In the genomic region with DNA sequence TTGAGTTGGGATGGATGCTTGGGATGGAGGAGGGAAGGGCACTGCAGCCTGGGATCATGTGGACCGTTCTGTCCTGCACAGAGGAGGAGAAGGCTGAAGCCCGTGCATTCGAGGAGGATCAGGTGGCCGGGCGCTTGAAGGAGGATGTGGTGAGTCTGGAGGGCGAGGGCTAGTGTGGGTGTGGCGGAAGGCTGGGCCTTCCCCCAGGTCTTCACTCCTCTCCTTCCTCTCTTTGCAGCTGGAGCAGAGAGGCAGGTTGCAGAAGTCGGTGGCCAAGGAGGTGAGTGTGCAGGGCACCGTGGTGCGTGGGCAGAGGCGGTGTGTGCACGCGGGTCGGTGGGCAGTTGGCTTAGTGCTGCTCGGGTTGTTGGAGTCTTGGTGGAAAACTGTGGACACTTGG, we compare ENCODE assay signal across 33 mouse cellular contexts. TPM values are rescaled to one million over a fixed set of nuclear protein-coding genes. Genes with fewer than 3 reads are reported as not detected.
DNase-seq lines count a peak whose midpoint lies in the region; ATAC-seq and TF ChIP-seq lines count a peak whose summit lies in the region.
"Had no signal": no experiment of that assay in that cellular context is flagged by ENCODE, and none has a peak within 500 bp of the region (broad histone marks: within the 10 kb centered on the region; RNA-seq: fewer than 3 reads in every experiment).

No protein-coding gene starts in this region.

- peak; percentile 16 for DNase-seq in gastrocnemius, adult 2 months
- no peak for DNase-seq in gastrocnemius, adult 18-20 months (ENCODE audit: low spot score)
- DNase-seq in testis, postnatal 10 days (ENCODE audit: low spot score) = peak; percentile 35
- DNase-seq in testis, postnatal 14 days (ENCODE audit: low spot score) = no peak
- DNase-seq in CH12.LX (ENCODE audit: extremely low read depth) = peak; percentile 30
- no peak for DNase-seq in kidney, postnatal 10 days
- no peak for DNase-seq in lung, postnatal 25 days (ENCODE audit: low spot score)
- DNase-seq: adrenal gland, adult 8-10 months; kidney, adult 11 months; liver; right cerebral cortex, postnatal 14 days had no signal

- no peaks in the 10 kb centered on the region for H3K27me3 ChIP-seq in CH12.LX (replicated peaks)
- H3K27me3 ChIP-seq: hindbrain, embryonic 12.5 days; liver, embryonic 15.5 days; lung, embryonic 15.5 days; neural tube, embryonic 15.5 days had no signal

- no peak for TF ChIP-seq POLR2A in CH12.LX (IDR thresholded peaks at IDR 0.05; ENCODE audit: low read depth, low read length)

- intact Hi-C loops in gastrocnemius, adult 2 months (cut with DNase I) = no loop called here

- no peak overlapping the region for H3K9ac ChIP-seq in CH12.LX (ENCODE audit: insufficient read depth, low read depth)
- H3K9ac ChIP-seq: hindbrain, embryonic 12.5 days; liver, embryonic 15.5 days; lung, embryonic 15.5 days; neural tube, embryonic 15.5 days had no signal

- peaks cover 6 to 38% of the 10 kb centered on the region in 2 experiments; a peak in 3 of 4 replicates for H3K4me1 ChIP-seq in CH12.LX (ENCODE audit: control insufficient read depth in 1 of 2, insufficient read depth in 2 of 2)

- H3K9me3 ChIP-seq in CH12.LX (replicated peaks; ENCODE audit: low read length) = no peaks in the 10 kb centered on the region
- H3K9me3 ChIP-seq: embryonic facial prominence, embryonic 10.5 days; heart, embryonic 10.5 days; hindbrain, embryonic 12.5 days; limb, embryonic 10.5 days; liver, embryonic 15.5 days; lung, embryonic 15.5 days; neural tube, embryonic 15.5 days had no signal

- TF ChIP-seq EP300 in CH12.LX (IDR thresholded peaks at IDR 0.05; ENCODE audit: low read length) = no peak

- TF ChIP-seq RAD21 in CH12.LX (IDR thresholded peaks at IDR 0.05; ENCODE audit: low read depth, low read length) = no peak

- H3K79me2 ChIP-seq in CH12.LX (replicated peaks; ENCODE audit: control insufficient read depth, extremely low read depth, insufficient read depth, poor library complexity, severe bottlenecking) = peaks cover 26% of the 10 kb centered on the region

- no peak for TF ChIP-seq CTCF in gastrocnemius, adult 2 months (IDR thresholded peaks at IDR 0.05)
- no peak for TF ChIP-seq CTCF in CH12.LX (conservative IDR thresholded peaks at IDR 0.05 in 1 of 2, IDR thresholded peaks at IDR 0.05 in 1 of 2; ENCODE audit: low read depth in 2 of 2, low read length in 2 of 2)

- no peak overlapping the region for H3K27ac ChIP-seq in gastrocnemius, adult 2 months
- H3K27ac ChIP-seq in CH12.LX (ENCODE audit: insufficient read depth, low read depth) = no peak overlapping the region
- H3K27ac ChIP-seq: embryonic facial prominence, embryonic 10.5 days; heart, embryonic 10.5 days; hindbrain, embryonic 12.5 days; limb, embryonic 10.5 days; liver, embryonic 15.5 days; lung, embryonic 15.5 days; macrophage; neural tube, embryonic 15.5 days had no signal

- no peak overlapping the region for H3K4me2 ChIP-seq in CH12.LX (ENCODE audit: insufficient read depth, low read depth, poor library complexity, severe bottlenecking)
- H3K4me2 ChIP-seq: hindbrain, embryonic 12.5 days; liver, embryonic 15.5 days; lung, embryonic 15.5 days; midbrain, embryonic 11.5 days; neural tube, embryonic 15.5 days had no signal

- dilution Hi-C loops in CH12.LX (cut with MboI; ENCODE audit: extremely low pct_ligation_motif_present, extremely low pct_unique_long_range_greater_than_20kb, low sequenced_read_pairs) = no loop called here

- in situ Hi-C loops in CH12.LX (cut with MboI; ENCODE audit: low pct_ligation_motif_present, low pct_unique_long_range_greater_than_20kb, low sequenced_read_pairs) = no loop called here

- H3K36me3 ChIP-seq in CH12.LX (replicated peaks in 1 of 2; ENCODE audit: control insufficient read depth in 1 of 2, insufficient read depth in 1 of 2, low read length in 1 of 2) = peaks cover 59 to 72% of the 10 kb centered on the region in 2 experiments

- H3K4me3 ChIP-seq in gastrocnemius, adult 2 months = no peak overlapping the region
- no peak overlapping the region for H3K4me3 ChIP-seq in CH12.LX (replicated peaks in 1 of 3; ENCODE audit: low read depth in 2 of 3, low read length in 2 of 3, poor library complexity in 1 of 3)
- H3K4me3 ChIP-seq: embryonic facial prominence, embryonic 10.5 days; heart, embryonic 10.5 days; hindbrain, embryonic 12.5 days; limb, embryonic 10.5 days; liver, embryonic 15.5 days; lung, embryonic 15.5 days; neural tube, embryonic 15.5 days had no signal

- peak; percentile 39 for ATAC-seq in megakaryocyte, adult 5-6 weeks (ENCODE audit: poor library complexity, severe bottlenecking)
- ATAC-seq: activated CD4-positive, CD25-positive, alpha-beta regulatory T cell, adult 4 months; forebrain, embryonic 16.5 days had no signal

TF ChIP-seq in CH12.LX, 34 proteins besides CTCF, POLR2A, EP300 and RAD21:
- no peak for TF ChIP-seq TBP (conservative IDR thresholded peaks at IDR 0.05; ENCODE audit: low read depth, low read length)
- no peak for TF ChIP-seq BHLHE40 (IDR thresholded peaks at IDR 0.05; ENCODE audit: low read depth, low read length)
- no peak for TF ChIP-seq CHD2 (IDR thresholded peaks at IDR 0.05; ENCODE audit: low read length)
- no peak for TF ChIP-seq SIN3A (IDR thresholded peaks at IDR 0.05; ENCODE audit: low read length)

RNA-seq across cellular contexts. Expression of a gene that starts 4.3 kb away (rescaled TPM):
- 10 to 100 TPM; 60.4 to 75.3 TPM for total RNA-seq in gastrocnemius, adult 2 months (2021)
- 10 to 100 TPM; 68.1 to 69.4 TPM for total RNA-seq in gastrocnemius, adult 18-20 months (2021)
- 12.3 and 12.9 TPM in 2 replicates for total RNA-seq in CH12.LX (2012; rRNA removed)
- total RNA-seq in CH12.LX (2014; rRNA removed) = 10.3 and 11.1 TPM in 2 replicates
- 24.6 and 36.6 TPM in 2 replicates for polyA plus RNA-seq in CH12.LX (2012; ENCODE audit: insufficient read length, low read depth)
- total RNA-seq in megakaryocyte, adult 5-6 weeks (2015) = 14.3 and 19.2 TPM in 2 replicates
- total RNA-seq in megakaryocyte, adult 5-6 weeks (2017) = 26.7 and 29.7 TPM in 2 replicates

RNA-seq across cellular contexts. Expression of a gene that starts 5.3 kb away (rescaled TPM):
- 10 to 100 TPM; 23.9 to 24.7 TPM for total RNA-seq in gastrocnemius, adult 2 months (2021)
- total RNA-seq in gastrocnemius, adult 18-20 months (2021) = 10 to 100 TPM; 19.8 to 21.7 TPM
- total RNA-seq in CH12.LX (2012; rRNA removed) (120 and 167 TPM in 2 replicates), CH12.LX (2014; rRNA removed) (130 and 137 TPM in 2 replicates)
- polyA plus RNA-seq in CH12.LX (2012; ENCODE audit: insufficient read length, low read depth) = 326 and 339 TPM in 2 replicates
- total RNA-seq in megakaryocyte, adult 5-6 weeks (2015) = 3.6 and 6.3 TPM in 2 replicates
- total RNA-seq in megakaryocyte, adult 5-6 weeks (2017) = 10.0 and 16.0 TPM in 2 replicates

RNA-seq across cellular contexts. Expression of a gene that starts 15.3 kb away (rescaled TPM):
- under 1 TPM in 1 of 2 experiments, not detected in 1; 0.15 TPM for total RNA-seq in gastrocnemius, adult 2 months (2021)
- total RNA-seq in gastrocnemius, adult 18-20 months (2021) = under 1 TPM; 0.14 to 0.21 TPM
- total RNA-seq in CH12.LX (2012; rRNA removed) = 0.04 TPM in 1 of 2 replicates, not detected in the other
- total RNA-seq in CH12.LX (2014; rRNA removed) = not detected in 2 replicates
- 0.11 and 0.20 TPM in 2 replicates for polyA plus RNA-seq in CH12.LX (2012; ENCODE audit: insufficient read length, low read depth)
- not detected in 2 replicates for total RNA-seq in megakaryocyte, adult 5-6 weeks (2015)
- total RNA-seq in megakaryocyte, adult 5-6 weeks (2017) = not detected in 2 replicates
- polyA plus RNA-seq: activated CD4-positive, CD25-positive, alpha-beta regulatory T cell, adult 4 months; liver, embryonic 15.5 days; macrophage had no signal

RNA-seq across cellular contexts. Expression of a gene that starts 18.7 kb away (rescaled TPM):
- total RNA-seq in gastrocnemius, adult 2 months (2021) = not detected
- not detected for total RNA-seq in gastrocnemius, adult 18-20 months (2021)
- not detected in 2 replicates for total RNA-seq in CH12.LX (2012; rRNA removed)
- total RNA-seq in CH12.LX (2014; rRNA removed) = not detected in 2 replicates
- polyA plus RNA-seq in CH12.LX (2012; ENCODE audit: insufficient read length, low read depth) = not detected in 2 replicates
- not detected in 2 replicates for total RNA-seq in megakaryocyte, adult 5-6 weeks (2015)
- total RNA-seq in megakaryocyte, adult 5-6 weeks (2017) = not detected in 2 replicates
- total RNA-seq: adrenal gland, adult 8-10 months; gastrocnemius, postnatal 4 days; layer of hippocampus, postnatal 14 days; midbrain, postnatal 0 days had no signal
- polyA plus RNA-seq: activated CD4-positive, CD25-positive, alpha-beta regulatory T cell, adult 4 months; cortical plate, adult 2 months; embryonic facial prominence, embryonic 10.5 days; forebrain, embryonic 16.5 days; heart, embryonic 10.5 days; heart, embryonic 16.5 days; hindbrain, embryonic 12.5 days; kidney, embryonic 16.5 days; large intestine, adult 2 months; limb, embryonic 10.5 days; liver, embryonic 15.5 days; lung, embryonic 15.5 days; macrophage; midbrain, embryonic 11.5 days; midbrain, postnatal 0 days; neural tube, embryonic 15.5 days; spleen, adult 2 months; stomach, embryonic 16.5 days; thymus, postnatal 0 days had no signal

RNA-seq across cellular contexts. Expression of a gene that starts 28.0 kb away (rescaled TPM):
- 10 to 100 TPM; 63.8 to 69.0 TPM for total RNA-seq in gastrocnemius, adult 2 months (2021)
- total RNA-seq in gastrocnemius, adult 18-20 months (2021) = 10 to 100 TPM; 54.7 to 69.6 TPM
- total RNA-seq in CH12.LX (2012; rRNA removed) = 41.3 and 44.1 TPM in 2 replicates
- 34.5 and 44.0 TPM in 2 replicates for total RNA-seq in CH12.LX (2014; rRNA removed)
- 51.9 and 54.2 TPM in 2 replicates for polyA plus RNA-seq in CH12.LX (2012; ENCODE audit: insufficient read length, low read depth)
- 1.5 and 2.9 TPM in 2 replicates for total RNA-seq in megakaryocyte, adult 5-6 weeks (2015)
- 2.4 and 4.0 TPM in 2 replicates for total RNA-seq in megakaryocyte, adult 5-6 weeks (2017)

Comparison
In these comparisons a context has a peak if more than half of its experiments do, and no peak if none do; other contexts are left out.
1. DNase-seq: peak in gastrocnemius, adult 2 months (single experiment), testis, postnatal 10 days (single experiment) and CH12.LX (single experiment); none in gastrocnemius, adult 18-20 months (single experiment), testis, postnatal 14 days (single experiment), kidney, postnatal 10 days (single experiment) and lung, postnatal 25 days (single experiment).
2. RNA of a gene that starts 5.3 kb away (total RNA-seq): 120 to 167 TPM in CH12.LX; 23.9 to 24.7 TPM in gastrocnemius, adult 2 months, 19.8 to 21.7 TPM in gastrocnemius, adult 18-20 months and 3.6 to 16.0 TPM in megakaryocyte, adult 5-6 weeks; every median in the first group is over 4 times any median in the second.